Mouse (Mus musculus) embryonic fibroblast, embryonic 13.5 days (primary cell): ENCODE measurements at regions not wholly inside any gene's neighbourhood (a gene's known extent, or its start where the extent isn't known, plus 50 kb on each side); places are given as distances from the start of the nearest gene placed in this dataset.

Source experiments
- CTCF ChIP-seq: IDR thresholded peaks from 2 replicates; pipeline ENCODE4 v1.5.1; 2011; ENCODE audit warnings: mild to moderate bottlenecking, control low read depth, low read length, moderate library complexity, borderline replicate concordance; ENCODE audit not compliant: insufficient read depth
- POLR2A ChIP-seq: IDR thresholded peaks from 2 replicates; pipeline ENCODE4 v1.6.1; 2011; ENCODE audit warnings: low read depth, mild to moderate bottlenecking, control low read depth, low read length, moderate library complexity

GRCm38 (mm10) chr15:93763047-93763446 lies 167.4 kb upstream of the Prickle1 start:
- TF ChIP-seq POLR2A, result no peak
- no peak for TF ChIP-seq CTCF
